Mouse (Mus musculus) embryonic fibroblast, embryonic 13.5 days (primary cell): Measurements from ENCODE around the gene Sap30.

Experiments used
- CTCF ChIP-seq: IDR thresholded peaks from 2 replicates; pipeline ENCODE4 v1.5.1; 2011; ENCODE audit warnings: mild to moderate bottlenecking, control low read depth, low read length, moderate library complexity, borderline replicate concordance; ENCODE audit not compliant: insufficient read depth
- POLR2A ChIP-seq: IDR thresholded peaks from 2 replicates; pipeline ENCODE4 v1.6.1; 2011; ENCODE audit warnings: low read depth, mild to moderate bottlenecking, control low read depth, low read length, moderate library complexity

- no peak for TF ChIP-seq POLR2A
- no peak for TF ChIP-seq CTCF
Observed at GRCm38 (mm10) chr8:57489366-57489765, 1.7 kb upstream of the Sap30 start.
